Mouse (Mus musculus) megakaryocyte, adult 5-6 weeks (primary cell): Measurements from ENCODE around the gene Acaa1b. TPM values are rescaled to one million over a fixed set of nuclear protein-coding genes. Genes with fewer than 3 reads are reported as not detected.

Source experiments
- ATAC-seq: 2 replicates; pipeline ENCODE4 v1.8.0; 2016; ENCODE audit warnings: mild to moderate bottlenecking, inconsistent platforms; ENCODE audit not compliant: poor library complexity, severe bottlenecking
- total RNA-seq, 2 experiments: library from RNA; stranded (forward) in 1 of 2; stranded (reverse) in 1 of 2; fragments of 153-499, 151-499 nt in 1 of 2; fragments of 221-1000, 200-1000 nt in 1 of 2; gene quantifications; 2 replicates each; pipeline versions ENCODE4 v1.2.3 to v1.2.4; 2015 to 2017

Gene Acaa1b
- total RNA-seq, 2 experiments from 2014 or later: 0.78 TPM; not detected in 1

DNA sequence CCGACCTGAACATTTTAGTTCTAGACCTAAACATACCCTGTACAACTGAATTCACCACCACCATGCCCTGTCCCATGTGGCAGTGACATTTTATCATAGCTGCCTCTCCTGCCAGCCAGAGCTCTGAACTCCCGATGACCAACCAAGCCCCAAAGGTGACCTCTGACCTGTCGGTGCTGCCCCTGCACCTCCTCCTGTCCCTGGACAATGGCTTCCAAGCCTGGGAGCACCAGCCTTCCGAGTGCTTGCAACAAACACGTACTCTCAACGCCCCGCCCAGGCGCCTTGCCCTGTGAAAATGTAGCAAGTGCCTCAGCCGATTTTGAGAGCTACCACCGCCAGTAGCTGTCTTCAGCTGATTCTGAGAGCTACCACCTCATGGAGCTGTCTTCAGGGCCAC lies 11.8 kb downstream of the Acaa1b start:
- ATAC-seq: no peak

DNA sequence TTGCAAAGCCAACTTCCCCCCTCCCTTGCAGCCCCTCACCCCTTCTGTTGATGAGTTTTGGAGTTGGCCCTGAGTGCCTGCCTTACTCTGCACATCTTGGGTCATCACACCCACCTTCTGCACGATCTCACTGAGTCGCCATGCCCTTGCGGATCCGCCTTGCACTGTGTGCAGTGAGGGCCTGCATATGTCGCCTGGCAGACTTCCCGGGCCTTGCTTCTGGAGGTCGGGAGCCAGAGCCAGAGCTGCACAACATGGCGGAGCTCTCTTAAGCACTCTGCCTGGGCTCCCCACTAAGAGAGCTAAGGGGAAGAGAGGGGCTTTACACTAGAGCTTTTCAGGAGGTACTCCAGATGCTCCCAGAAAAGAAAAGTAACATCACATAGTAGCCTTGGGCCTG lies 12.2 kb downstream of the Acaa1b start:
- ATAC-seq: no peak

GRCm38 (mm10) chr9:119143372-119143771 lies 13.5 kb downstream of the Acaa1b start:
- ATAC-seq: no peak

DNA sequence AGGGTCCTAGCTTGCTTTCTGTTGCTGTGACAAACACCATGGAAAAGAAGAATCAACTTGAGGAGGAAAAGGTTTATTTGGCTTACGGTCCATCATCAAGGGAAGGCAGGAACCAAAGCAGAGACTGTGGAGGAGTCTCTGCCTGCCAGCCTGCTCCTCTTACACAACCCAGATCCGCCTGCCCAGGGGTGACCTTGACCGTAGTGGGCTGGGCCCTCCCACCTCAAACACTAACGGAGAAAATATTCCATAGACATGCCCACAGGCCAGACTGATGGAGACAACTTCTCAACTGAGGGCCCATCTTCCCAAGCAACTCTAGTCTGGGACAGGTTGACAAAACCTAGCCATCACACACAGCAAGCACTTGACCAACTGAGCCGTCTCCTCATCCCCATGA lies 14.8 kb downstream of the Acaa1b start:
- ATAC-seq: no peak

GRCm38 (mm10) chr9:119138836-119139235 lies 18.1 kb downstream of the Acaa1b start:
- ATAC-seq: no peak

- ATAC-seq: no peak
These were observed 26.2 kb downstream of the Acaa1b start for GRCm38 (mm10) chr9:119130692-119131091.

DNA sequence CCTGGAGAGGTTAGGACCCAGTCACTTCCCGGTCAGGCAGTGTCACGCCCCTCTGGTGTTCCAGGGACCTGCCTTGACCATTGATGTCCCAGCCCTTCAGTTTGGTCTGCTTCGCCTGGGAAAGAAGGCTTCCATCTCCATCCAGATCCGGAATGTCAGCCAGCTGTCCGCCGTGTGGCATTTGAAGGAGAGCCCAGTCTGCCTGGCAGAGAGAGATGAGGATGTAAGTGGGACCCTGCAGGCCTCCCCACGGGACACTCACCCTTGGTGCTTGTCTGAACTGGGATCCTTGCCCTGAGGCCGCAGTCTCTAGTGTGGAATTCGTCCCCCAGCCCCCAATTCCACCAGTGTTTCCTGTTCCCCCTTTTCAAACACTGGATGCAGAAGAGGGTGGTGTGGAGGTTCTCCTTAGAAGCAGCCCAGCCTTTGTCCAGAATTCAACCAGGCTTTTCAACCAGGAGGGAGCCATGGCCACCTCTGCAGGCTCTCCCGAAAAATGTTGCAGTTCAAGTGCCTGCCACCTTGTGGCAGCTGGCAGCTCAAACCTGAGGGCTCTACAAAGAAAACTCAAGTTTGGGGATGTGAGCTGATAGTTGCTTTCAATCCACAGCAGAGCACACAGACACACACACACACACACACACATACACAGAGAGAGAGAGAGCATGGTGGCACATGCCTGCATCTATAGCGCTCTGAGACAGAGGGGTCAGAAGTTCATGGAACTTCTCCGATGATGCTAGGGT lies 28.3 kb downstream of the Acaa1b start:
- no peak for ATAC-seq

DNA sequence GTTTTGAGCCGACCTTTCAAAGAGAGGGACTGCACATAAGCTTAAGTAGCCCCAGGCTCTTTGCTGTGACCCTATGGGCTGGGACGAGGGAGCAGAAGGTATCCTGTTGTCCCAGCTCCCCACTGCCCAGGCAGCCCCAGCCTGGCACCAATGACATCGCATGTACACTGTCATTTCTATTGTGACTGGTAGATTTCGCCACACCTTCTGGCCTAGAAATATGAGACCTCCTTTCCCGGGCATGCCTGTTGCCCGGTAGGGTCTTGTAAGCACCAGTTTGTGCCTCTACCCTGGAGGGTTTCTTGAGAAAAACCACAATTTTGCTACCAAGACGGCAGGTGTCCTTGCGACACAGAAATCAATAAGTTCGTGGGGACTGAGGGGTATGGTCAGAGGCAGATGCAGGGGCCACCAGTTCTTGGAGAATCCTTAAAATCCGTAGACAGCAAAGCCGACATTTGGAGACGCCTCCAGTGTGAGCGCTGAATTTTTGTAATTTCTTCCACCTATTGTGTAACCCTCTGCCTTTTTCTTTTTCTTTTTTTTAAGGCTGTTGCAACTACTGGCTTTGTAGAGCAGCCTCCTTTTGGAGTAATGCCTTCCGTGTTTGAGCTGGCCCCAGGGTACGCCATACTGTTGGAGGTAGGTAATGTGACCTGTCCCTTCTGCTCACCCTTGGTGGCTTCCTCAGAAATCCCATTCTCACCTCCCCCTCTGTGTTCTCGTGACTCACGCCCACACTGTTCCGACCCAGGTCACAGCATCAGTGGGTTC lies 34.1 kb downstream of the Acaa1b start:
- ATAC-seq: peak; percentile 62

- ATAC-seq: no peak
These were observed 36.7 kb downstream of the Acaa1b start for GRCm38 (mm10) chr9:119120168-119120560.

- no peak for ATAC-seq
These were observed 37.3 kb downstream of the Acaa1b start for GRCm38 (mm10) chr9:119119409-119120167.

- no peak for ATAC-seq
These were observed 42.0 kb downstream of the Acaa1b start for GRCm38 (mm10) chr9:119114911-119115310.

GRCm38 (mm10) chr9:119110640-119111039 lies 46.3 kb downstream of the Acaa1b start:
- no peak for ATAC-seq

- ATAC-seq: no peak
These were observed 47.1 kb downstream of the Acaa1b start for GRCm38 (mm10) chr9:119109685-119110353.

- ATAC-seq: peak; percentile 71
These were observed 49.3 kb downstream of the Acaa1b start for GRCm38 (mm10) chr9:119107566-119107965.

DNA sequence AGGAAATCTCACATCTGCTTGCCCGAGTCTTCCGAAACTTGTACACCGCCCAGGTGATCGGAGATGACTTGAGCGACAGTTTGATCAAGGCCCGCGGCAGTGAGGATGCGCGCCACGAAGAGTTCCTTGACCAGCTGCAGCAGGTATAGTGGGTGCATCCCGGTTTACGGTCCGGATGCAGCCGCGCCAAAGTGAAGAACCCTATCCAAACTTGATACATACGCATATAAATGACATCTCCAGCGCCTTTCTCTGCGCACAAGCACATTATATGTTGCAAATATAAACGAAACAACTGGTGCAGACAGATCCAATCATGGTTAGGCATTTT lies 54.1 kb downstream of the Acaa1b start:
- ATAC-seq: no peak

- ATAC-seq: peak; percentile 93
These were observed 54.7 kb downstream of the Acaa1b start, which contains the start of gene Dlec1 for GRCm38 (mm10) chr9:119101992-119102782. Gene Dlec1, plus strand, starts transcription at chr9:119102478.

DNA sequence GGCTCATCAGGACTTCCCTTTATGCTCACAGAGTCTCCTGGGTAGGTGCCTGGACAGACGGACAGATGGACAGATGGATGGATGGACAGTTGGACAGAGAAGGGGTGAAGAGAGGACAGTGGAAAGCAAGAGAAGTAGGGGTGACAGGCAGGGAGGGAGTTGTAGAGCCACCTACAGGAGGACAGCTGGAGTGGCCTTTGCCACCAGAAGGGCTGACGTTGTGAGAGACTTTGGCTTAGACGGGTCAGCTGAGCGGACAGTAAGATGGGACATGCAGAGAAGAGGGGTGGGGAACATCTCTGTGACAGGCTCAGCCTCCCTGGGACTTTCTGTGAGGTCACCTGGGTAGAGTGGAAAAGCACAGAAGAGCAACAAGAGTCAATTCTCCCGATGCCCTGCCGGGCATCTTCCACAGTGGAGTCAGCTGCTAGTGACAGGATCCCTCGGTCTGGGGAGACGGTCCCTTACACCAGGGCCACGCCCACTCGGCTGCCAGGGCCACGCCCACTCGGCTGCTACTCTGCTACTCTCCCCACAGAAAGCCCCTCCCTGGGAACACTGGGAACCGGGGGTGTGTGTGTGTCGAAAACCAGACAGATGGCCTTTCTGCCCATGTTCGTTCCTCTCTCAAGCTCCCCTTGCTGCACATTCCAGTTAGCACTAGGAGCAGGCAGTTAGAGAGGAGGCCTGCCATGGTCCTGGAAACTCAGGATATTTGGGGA lies 56.6 kb downstream of the Acaa1b start:
- no peak for ATAC-seq
